Mouse (Mus musculus): ENCODE data around the gene S100a1.

GRCm38 (mm10) chr3:90488576-90488975, 25.6 kb downstream of the S100a1 start:
- TF ChIP-seq MAFK (IDR thresholded peaks at IDR 0.05; ENCODE audit: insufficient read depth, low read depth, low read length), result no peak
- no peak for TF ChIP-seq HCFC1 (IDR thresholded peaks at IDR 0.05; ENCODE audit: borderline replicate concordance, insufficient read depth, low read length)
- TF ChIP-seq ZNF384 (IDR thresholded peaks at IDR 0.05; ENCODE audit: low read depth, low read length), result no peak
- TF ChIP-seq CHD2 (IDR thresholded peaks at IDR 0.05; ENCODE audit: low read depth, low read length), result no peak

Data from ES-E14 (cell line).